Mouse (Mus musculus) B cell, adult 2 months (primary cell): Measurements from ENCODE around the gene Hdgfl2.
A peak's percentile ranks its signal among the peaks of the same experiment; 100 is the strongest.

Source experiments
- DNase-seq, 2 experiments: peaks; one replicate each; pipeline ENCODE4 v3.0.0; 2022

Gene Hdgfl2

DNA sequence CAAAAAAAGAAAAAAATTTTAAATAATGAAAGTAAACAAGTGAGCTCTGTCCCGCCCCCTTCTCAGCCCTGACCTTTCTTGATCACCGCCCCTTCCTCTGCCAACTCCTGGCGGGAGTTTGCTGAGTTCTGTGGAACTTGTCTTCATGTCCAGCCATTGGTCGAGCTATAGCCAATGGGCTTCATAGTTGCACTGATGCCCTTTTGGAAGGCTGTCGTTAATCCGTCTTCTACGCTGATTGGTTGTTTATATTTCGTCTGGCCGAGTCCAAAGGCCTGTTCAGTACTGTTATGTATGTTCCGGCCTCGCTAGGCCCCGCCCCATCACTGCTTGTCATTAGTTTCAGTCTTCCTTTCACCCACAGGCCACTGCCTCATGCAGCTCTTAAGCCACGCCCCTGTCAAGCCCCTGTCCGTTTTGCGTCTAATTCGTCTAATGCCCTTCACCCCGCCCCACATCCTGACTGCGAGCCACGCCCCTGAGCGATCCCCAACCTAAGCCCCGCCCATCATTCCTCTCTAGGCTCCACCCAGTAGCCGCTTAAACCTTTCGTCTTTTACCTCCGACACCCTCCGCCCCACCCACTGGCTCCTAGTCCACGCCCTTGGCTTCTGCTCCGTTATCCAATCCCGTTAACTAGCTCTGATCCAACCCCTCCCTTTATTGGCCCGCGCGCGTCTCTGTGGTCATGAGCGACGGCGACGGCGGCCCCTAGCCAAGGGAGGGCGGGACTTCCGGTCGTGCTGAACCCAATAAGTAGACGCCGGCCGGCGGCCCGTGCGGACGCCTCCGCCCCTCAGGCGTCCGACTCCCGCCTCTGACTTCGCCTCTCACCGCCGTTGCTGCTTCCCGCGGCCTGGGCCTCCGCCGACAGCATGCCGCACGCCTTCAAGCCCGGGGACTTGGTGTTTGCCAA is at the start of gene Hdgfl2:
TSS of gene Hdgfl2 (plus strand) at position 755 of the 916 bp plus-strand sequence.
- DNase-seq: peak; percentile 99 to 100

DNA sequence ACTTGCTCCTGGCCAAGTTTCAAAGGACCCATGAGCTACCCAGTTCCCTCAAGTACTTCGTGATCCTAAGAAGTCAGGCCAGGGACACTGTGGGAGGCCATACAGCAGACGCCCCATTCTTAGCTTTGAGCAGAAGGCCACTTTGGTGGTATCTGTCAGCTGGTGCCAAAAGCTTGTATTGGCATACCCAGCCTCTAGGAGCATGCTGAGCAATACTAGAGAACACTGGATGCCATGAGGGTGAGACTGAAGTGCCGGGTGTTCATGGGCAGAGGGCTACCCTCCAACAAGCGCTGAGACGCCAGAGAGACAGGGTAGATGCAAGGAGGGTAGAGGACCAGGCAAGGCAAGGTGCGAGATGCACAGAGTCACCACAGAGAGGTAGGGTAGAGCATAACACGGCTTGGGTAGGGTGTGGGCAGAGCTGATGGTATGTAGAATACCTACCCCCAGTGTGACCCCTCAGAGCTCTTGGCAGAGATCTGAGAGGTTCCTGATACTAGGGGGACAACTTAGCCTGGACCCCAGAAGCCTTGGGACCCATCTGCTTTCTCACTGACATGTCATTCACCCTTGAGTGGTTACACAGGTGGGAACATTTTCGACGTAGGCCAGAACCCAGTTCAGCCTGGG is 49.1 kb upstream of the Hdgfl2 start:
- DNase-seq: no peak

DNA sequence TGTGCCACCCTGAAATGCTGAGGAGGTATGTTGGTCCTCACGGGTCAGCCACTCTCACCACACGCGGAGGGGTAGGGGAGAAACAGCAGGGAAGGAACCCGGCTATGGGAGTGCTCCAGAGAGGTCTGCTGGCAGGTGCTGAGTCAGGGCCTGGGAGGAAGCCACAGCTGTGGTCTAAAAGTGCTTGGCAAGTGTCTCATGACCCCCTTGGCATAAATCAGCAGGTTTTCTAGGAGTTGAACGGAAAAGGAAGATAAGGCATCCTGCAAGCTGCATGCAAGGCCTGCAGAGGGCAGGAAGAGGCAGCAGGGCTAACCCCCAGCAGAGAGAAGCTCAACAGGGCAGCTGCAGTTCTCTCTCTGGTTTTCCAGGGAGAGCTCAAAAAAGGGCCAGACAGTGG is 48.5 kb upstream of the Hdgfl2 start:
- DNase-seq: no peak

DNA sequence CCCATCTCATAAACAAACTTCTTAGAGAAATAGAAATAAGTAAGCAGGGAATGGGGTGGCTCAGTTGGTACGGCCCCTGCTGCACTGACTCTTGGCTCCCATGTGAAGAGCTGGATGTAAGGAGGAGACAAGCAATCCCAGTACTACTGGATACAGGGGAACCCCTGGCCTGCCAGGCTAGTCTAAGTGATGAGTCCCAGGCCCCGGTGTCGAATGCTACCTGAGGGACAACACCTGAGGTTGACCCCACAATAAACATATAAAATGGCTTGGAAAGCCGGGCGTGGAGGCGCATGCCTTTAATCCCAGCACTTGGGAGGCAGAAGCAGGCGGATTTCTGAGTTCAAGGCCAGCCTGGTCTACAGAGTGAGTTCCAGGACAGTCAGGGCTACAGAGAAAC is 48.0 kb upstream of the Hdgfl2 start:
- DNase-seq: no peak

DNA sequence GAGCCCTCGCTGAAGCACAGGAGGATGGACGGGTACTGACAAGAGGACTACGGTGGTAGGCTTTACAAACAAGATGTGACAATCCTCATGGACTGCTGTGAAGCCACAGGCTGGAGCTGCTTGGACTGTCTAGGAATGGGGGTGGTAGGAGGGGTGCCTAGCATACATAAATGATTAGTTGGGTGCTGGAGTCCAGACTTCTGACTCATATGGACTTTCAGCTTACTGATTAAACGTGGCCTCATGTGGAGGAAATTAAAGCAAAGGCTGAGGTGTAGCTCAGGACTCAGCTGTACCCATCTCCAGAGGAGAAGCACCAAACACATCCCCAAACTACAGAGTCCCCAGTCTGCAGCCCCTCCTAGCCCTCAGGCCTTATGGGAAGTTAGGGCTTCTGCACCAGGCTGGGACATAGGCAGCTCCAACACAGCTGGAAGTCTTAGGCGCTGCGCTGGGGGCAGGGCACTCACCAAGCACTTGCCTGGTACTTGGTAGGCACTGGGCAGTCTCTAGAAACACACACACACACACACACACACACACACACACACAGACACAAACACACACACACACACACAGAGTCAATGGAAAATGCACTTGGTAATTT is 47.2 kb upstream of the Hdgfl2 start:
- no peak for DNase-seq

DNA sequence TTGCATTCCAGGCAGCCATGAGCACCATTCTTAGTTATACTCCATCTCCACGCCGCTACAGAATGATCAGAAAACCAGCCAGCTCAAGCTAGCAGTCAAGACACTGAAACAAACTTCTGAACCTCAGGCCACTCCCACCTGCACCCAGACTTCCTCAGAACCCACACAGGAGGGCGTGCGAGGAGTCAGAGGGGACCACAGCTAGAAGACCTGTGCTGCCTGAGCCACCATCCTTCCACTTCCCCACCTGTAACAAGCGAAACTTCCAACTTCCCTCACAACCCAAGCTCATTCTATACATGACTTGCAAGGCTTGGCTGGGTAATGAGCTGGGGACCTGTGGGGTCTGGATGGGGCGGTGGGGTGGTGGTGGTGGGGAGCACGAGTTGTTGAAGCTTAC is 46.6 kb upstream of the Hdgfl2 start:
- DNase-seq: peak; percentile 69 to 77

DNA sequence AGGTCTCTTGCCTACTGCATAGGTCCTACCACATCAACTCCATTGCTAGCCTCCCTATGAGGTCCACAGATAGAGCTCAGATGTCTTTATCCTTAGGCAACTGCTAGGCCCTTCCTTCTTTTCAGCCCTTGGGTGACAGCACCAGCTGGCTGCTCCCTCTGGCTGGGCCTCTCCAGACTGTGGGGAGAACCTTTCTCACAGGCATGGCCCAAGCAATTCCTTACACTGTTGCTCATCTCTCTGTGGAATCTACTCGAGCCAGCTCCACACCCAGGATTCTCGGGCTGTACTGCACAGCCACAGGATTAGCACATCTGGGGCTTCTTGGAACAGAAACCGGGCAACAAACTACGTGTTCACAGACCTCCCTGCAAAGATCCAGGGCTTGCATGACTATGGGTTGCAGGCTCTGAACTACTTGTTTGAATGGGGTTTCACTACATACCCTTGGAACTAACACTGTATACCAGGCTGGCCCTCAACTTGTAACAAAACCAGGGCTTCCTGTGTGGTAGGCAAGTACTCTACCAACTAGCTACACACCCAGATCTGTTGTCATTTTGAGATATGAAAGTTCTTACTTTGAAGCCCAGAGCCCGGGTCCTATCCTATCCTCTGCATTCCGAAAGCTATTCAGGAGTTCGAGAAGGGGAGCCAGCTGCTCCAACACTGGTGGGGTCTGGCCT is 45.3 kb upstream of the Hdgfl2 start:
- DNase-seq: no peak

DNA sequence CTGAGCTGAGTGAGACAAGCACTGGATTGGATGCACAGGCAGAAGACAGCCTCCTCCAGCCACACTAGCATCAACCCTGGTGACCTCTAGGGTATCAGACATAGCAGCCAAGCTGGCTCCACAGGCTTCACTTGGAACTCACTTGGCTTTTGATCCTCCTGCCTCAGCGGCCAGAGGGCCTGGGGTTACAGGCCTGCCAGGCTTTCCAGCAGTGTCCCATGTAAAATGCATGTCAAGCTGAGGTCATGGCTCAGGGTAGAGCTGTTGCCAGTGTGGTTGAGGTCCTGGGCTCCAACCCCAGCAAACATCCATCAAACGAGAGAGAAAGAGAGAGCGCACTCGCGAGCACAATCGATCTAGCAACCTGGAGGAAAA is 44.7 kb upstream of the Hdgfl2 start:
- DNase-seq: no peak

DNA sequence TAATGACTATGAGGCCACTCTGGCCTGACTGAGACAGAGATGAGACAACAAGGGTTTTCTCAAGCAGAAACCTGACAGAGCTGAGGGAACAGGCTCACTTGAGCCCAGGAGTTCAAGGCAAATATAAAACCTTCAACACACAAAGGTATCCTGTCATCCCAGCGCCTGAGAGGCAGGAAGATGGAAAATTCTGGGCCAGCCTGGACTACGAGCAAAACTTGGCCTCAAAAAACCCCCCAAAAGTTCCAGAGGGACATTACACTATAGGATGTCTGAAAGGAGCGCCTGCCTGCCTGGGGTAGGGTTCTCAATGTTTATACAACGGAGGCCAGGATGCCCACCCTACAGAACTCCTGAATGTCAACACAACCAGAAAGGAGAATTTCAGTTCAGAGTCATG is 44.2 kb upstream of the Hdgfl2 start:
- no peak for DNase-seq

DNA sequence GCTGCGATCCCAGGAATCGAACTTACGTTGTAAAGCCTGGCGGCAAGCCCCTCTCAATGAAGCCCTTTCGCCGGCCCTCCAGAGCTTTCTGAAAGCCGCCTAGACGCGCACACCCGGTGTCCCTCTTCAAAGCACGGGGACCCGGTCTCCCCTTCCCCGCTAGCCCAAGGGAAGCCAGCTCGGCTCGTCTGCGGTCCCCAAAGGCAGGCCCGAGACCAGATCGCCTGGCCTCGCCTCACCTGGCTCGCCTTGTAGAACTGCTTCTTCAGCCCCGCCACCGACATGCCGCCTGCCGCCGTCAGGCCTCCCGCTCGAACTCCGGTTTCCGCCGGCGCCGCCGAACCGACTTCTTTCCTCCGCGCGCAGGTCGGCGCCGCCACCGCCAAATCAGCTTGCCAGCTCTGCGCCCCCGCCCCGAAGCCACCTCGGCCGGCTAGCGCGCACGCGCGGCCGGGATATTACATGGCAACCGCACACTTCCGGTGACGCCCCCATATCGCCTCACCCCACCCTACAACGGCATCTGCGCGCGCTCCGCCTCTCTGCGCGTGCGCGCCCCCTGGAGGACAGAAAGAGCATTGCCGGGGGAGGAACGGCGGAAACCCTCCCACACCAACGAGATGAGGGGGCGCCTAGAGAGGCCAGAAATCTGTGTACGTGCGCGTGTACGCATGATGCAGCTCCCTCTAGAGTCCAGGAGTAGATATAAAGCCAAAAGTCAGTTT is 43.1 kb upstream of the Hdgfl2 start, which contains the start of gene Sh3gl1:
TSS of gene Sh3gl1 (minus strand) at position 460 of the 725 bp plus-strand sequence.
- DNase-seq: peak; percentile 100

DNA sequence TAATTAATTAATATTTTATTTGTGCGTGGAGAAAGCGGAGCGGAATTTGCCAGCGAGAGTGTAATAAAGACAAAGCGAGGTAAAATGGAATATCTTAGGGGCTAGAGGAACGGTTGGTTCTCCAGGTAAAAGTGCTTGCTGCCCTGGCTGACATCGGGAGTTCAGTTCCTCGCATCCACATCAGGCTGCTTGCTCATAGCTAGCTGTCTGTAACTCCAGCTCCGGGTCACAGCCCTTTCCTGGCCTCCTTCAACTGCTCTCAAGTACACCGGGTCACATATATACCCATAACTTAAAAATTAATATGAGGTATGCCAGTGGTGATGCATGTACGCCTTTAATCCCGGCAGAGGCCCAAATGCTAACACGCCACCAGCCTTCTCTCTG is 42.5 kb upstream of the Hdgfl2 start:
- DNase-seq: no peak

DNA sequence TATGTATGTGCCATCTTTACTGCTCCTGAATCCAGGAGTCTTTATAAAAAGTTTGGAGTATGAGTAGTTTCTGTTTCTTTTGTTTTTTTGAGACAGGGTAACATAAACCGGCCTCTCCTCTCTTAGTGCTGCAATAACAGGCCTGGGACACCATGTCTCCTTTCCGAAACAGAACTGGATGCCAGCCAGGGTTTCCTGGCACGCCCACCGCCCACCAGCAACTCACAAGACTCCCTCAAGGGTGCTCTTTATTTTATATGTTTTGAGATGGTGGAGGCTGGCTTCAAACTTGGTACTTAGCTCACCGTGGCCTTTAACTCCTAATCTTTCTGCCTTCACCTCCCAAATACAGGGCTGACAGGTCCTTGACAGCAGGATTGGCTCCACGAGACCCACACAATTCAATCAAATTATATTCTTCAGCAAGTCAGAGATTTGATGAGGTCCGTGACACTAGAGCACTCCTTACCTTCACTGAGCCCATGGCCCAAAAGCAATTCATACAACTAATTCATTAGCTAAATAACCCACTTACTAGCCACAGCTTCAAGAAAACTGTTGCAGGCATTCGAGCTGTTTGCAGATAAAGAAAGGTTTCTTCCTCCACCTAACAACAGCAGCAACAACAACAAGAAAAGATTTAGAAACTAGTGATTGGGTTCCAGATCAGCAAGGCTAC is 40.7 kb upstream of the Hdgfl2 start:
- DNase-seq: no peak

DNA sequence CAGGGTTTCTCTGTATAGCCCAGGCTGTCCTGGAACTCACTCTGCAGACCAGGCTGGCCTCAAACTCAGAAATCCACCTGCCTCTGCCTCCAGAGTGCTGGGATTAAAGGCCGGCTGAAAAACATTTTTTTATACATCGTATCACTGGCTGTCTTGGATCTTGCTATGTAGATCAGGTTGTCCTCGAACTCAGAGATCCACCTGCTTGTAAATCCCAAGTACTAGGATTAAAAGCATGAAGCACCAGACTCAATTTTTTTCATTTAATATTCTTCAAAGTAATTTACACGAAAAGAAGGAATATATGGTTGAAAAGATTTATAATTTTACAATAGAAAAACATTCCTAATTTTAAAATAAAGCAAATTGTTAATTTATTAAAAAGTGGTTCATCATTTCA is 40.1 kb upstream of the Hdgfl2 start:
- DNase-seq: no peak

DNA sequence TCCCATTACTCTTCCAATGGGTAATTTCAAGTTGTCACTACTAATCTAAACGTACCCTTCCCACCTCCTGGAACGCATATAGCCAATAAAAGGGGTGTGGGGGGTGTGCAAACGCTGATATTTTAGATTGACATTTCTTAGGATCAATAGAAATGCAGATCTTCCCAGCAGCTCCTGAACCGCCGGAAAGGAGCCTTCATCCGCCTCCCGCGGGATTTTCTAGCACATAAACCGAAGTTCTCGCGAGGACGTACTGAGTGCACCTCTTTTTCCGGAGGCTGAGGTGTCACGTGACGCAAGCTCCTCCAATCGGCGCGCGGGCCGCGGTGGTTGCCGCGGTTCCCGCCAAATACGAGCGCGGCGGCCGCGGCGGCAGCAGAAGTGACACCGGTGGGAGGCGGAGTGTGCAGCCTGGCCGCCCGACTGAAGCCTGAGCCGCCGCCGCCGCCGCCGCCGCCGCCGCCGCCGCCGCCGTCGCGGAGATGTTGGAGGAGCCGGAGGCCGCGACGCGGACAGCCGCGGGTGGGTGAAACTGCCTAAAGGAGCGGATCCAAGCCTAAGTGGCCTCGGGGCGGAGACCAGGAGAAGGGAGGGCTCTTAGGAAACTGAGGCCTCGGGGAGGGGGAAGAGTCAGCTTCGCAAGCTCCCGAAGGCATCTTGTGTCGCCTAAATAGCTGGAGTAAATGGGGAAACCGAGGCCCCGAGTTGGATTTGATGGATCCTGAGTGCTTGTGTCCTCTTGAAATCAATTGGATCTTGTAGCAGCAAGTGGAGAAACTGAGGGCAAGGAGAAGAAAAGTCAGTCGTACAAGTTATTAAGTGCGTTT is 39.2 kb upstream of the Hdgfl2 start, which contains the start of gene Chaf1a:
TSS of gene Chaf1a (plus strand) at position 410 of the 827 bp plus-strand sequence.
- DNase-seq: peak; percentile 91 to 92

DNA sequence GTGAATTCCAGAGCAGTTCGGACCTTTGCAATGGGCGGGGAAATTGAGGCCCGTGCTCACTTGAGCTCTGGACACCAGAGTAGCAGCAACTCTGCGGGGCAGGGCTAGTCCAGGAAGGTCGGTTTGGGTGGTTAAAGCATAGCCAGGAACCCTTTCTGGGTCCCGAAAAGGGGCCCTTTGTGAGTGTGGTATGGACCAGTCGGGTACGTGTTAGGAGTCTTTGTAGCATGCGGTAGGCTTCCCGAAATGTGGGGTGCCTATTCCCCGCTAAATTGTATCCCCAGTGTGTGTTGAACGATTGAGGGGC is 38.6 kb upstream of the Hdgfl2 start:
- DNase-seq: no peak

DNA sequence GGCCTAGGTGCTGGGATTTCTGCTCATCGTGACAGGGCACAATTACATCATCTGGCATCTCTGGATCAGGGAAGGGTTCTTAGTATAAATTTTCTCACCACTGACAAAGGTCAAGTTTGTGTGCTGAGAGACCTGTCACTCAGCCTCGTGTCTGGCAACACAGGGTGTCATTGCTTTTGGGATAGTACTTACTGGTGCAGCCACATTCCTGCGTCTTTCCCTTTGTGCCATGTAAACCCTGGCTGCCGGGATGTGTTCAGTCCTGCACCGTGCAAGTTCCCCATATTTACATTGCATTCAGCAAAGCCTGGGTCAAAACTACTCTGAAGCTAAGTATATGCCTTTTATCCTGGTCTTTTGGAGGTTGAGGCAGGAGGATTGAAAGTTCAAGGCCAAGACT is 28.1 kb upstream of the Hdgfl2 start:
- no peak for DNase-seq

DNA sequence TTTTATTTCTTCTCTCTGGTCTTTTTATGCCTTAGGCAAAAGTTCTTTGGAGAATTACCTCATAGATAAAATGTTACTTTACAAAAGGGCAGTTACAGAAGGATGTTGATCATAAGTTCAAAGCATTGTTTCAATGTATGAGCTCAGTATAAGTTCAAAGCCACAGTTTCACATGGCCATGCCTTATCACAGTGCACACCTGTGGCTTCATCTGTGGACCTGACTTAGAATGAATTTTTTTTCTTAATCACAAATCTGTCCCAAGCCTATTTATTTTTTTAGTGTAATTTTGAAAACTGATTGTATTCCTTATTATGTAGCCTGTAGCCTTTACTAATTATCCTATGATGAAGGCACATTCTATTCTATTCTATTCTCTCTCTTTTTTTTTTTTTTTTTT is 24.5 kb upstream of the Hdgfl2 start:
- no peak for DNase-seq

DNA sequence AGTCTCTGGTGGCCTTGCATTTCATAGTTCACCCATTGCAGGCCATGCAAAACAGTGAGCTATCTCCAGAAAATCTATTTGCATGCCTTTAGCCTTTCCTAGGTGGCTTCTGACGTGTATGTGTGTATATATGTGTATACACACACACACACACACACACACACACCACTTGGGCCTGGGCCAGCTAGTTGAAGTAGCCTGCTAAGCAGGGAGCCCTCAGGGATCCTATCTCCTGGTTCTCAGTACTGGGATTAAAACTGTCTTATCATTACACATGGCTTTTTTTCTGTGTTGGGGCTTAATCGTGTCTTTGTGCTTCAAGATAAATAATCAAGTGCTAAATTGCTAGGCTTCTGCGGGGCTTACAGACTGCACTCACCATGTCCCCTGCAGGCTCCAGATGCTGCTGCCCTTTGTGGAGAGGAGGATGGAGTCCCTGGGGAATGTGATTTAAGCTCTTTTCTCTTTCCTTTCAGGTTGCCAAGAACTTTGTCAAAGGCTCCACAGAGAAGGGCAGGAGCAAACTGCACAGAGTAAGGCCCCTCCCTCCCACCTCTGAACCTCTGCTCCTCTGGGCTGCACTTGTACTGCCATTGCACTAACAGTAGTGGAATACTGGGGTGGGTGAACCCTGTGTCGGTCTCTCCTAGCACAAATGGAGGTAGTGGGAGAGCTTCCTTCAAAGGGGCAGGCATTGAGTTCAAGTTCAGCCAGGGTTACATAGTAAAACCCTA is 23.3 kb upstream of the Hdgfl2 start:
- DNase-seq: no peak

DNA sequence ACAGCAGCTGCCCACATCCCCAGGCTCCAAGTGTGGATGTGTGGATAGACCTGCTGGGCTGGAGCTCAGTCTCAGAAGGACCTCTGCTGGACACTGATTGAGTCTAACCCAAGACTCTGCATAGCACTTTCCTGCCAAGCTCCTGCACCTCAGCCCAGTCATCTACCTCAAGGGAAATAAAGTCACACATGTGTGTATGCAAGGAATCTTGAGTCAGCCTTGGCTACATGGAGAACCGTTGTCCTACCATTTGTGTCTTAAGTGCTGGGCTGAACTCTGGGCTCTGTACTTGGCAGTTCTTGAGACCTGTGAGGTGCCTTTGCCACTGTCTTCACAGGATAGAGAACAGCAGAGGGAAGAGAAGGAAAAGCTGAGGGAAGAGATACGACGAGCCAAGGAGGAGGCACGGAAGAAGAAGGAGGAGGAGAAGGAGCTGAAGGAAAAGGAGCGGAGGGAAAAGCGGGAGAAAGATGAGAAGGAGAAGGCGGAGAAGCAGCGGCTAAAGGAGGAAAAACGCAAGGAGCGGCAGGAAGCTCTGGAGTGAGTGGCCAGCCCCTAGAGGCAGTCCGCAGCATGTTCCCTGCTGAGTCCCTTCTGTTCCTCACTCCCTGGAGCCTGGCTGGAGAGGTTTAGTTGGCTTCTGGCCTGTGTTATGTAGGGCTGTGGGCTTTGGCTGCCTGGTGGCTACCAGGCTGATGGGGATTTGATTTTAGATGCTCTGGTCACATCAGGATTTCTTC is 21.9 kb upstream of the Hdgfl2 start:
- no peak for DNase-seq

DNA sequence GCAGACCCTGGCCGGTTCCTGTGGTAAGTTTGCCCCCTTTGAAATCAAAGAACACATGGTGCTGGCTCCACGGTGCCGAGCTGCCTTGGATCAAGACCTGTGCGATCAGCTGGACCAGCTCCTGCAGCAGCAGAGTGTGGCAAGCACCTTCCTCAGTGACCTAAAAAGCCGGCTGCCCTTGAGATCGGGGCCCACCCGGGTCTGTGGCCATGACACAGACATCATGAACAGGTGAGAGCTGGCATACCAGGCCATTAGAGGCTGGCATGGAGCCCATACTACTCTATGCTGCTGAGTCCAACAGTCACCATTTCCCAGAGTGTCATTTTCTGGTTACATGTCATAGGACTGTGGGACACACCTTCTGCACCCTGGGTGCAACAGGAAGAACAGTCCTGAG is 17.4 kb upstream of the Hdgfl2 start:
- no peak for DNase-seq
